Mouse (Mus musculus): ENCODE results near the gene Slc22a14.
A peak's percentile ranks its signal among the peaks of the same experiment; 100 is the strongest.

Slc22a14 gene

DNA sequence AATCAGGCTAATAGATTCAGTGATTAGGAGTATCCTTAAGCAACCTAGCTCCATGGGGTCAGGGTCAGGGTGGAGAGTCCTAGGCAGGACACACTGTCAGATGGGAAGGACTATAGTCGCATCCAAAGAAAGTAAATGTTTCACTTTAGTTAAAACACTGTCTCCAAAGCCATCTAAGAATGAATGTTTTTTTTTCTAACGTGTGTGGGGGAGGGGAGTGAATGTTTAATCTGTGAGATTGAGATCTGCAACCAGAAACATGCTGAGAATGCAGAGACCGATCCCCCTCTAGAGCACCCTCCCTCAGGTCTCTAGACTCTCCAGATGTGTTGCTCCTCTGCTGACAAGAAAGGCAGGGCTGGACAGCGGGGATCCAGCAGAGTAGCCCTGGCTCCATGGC is 158.2 kb downstream of the Slc22a14 start:
- no peak for DNase-seq (ENCODE audit: low read depth, low spot score)

DNA sequence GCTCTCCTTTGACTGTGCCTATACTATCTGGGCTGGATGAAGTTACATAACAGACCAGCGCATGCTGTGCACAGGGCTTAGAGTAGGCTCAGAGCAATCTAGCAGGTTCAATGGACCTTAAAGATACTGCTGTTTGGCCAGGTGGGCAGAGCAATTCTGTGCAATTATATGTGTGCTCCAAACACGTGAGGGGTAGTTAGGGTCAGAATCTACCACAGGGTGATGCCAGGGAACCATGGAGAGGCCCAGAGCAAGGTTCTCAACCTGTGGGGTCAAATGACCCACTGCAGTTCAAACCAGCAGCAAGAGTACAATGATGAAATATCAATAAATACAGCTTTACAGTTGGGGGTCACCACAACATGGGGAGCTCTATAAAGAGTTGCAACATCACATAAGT is 158.7 kb downstream of the Slc22a14 start:
- DNase-seq (ENCODE audit: low read depth, low spot score): no peak

DNA sequence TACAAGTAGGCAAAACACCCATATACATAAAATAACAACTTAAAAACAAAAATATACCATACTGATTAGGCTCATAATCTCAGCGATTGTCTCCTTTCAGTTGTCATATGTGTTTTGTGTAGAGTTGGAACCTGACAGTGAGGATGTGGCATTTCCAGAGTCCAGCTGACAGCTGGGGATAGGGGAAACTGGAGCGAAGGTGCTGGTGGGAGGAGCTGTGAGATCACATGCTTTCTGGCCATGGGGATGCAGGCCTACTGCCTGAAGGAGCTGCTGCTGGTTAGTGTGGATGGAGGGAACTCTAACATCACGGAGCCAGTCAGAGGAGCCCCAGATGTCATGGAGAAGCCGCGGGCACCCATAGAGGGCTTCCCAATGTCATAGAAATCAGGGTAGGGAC is 159.6 kb downstream of the Slc22a14 start:
- no peak for DNase-seq (ENCODE audit: low read depth, low spot score)

DNA sequence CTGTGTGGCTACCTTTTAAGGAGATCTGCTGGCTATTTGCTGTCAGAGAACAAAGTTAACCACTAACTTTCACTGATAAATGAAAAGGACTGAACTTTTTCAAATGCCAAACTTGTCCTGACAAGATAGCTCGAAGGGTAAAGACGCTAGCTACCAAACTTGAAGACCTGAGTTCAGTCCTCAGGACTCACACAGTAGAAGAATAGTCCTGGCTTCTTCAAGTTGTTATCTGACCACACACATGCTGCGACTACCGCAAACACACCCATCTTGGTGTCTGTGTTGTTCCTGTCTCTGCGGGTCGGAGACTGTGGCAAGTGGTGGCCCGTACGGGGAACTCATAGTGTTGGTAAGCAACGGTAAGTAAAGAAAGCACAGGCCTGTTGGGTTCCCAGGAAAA is 161.7 kb downstream of the Slc22a14 start:
- DNase-seq (ENCODE audit: low read depth, low spot score): no peak

DNA sequence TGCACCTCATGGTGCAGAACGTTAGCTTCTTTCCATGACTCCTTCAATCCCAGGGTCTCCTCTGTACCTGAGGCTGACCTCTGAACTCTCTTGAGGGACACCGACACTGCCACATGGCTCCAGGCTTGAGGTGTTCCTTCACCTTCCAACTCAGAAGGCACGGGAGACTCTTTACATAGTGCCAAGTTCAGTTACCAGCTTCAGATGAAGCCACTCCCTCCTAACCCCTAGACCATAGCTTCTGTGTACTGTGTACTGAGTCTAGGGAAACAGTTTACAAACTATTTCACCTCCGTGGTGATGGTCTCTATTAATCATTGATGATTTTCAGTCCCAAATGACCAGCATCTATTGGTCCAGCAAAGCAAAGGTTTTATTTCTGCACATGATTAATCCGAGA is 163.7 kb downstream of the Slc22a14 start:
- DNase-seq (ENCODE audit: low read depth, low spot score): no peak

DNA sequence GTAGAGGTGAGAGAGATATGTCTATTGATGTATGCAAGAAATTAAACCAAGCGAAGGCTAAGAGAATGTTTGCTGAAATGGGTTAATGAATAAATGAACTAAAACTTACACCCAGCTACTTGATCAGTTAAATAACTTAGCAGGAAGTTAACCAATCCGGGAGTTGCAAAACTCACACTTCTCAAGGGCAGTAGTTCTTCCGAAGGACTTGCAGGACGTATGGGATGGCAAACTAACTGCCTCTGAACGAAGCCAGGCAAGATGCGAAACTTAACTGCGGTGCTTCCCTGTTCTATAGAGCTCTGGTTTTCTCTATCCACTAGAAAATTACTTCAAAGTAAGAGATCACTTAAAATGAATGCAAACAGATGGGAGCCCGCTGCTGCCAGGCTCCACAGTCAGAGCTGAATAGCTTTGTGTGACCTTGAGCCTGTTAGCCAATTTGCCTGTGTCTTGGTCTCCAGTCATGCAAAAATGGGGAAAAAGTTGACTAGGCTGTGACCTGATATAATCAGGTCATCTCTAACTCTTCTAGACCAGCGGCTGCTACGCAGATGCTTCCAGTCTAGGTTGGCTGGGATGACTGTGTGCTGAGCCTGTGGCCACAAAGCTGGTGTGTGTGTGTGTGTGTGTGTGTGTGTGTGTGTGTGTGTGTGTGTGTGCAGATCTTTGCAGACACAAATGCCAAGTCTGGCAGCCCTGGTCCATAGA is 166.0 kb downstream of the Slc22a14 start:
- DNase-seq (ENCODE audit: low read depth, low spot score): no peak

DNA sequence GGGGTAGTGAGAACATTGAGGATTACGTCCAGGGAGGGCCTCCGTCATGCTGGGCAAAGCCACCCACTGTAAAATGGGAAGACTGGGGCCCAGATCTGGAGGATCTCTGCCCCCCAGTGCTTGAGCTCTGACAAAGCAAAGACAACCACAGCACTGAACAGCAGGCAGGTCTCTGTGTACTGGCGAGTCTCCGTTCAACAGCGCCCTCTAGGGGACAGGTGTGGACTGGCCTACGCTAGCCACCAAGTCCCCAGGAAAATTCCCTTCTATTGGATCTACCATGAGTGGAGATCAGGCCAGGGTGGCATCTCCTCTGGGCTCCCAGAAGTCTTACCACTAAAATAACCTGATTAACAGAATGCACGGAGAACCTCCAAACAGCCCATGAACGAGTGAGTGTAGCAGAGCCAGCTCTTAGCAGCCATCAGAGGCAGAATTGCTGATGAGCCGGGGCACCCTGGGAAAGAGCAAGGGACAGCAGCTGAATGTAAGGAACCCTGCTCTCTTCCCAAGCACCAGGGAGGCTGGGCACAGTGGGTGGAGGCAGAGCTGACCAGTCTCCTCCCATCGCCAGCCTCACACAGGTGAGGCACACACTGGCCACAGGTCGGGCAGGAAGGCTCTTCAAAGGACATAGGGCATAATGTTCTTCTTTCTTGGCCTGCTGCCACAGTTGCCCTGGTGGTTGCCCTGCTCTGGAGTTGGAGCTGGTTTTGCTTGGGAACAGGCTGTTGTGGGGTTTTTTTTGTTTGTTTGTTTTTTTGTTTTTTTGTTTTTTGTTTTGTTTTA is 173.0 kb downstream of the Slc22a14 start:
- peak; percentile 26 for DNase-seq (ENCODE audit: low read depth, low spot score)

DNA sequence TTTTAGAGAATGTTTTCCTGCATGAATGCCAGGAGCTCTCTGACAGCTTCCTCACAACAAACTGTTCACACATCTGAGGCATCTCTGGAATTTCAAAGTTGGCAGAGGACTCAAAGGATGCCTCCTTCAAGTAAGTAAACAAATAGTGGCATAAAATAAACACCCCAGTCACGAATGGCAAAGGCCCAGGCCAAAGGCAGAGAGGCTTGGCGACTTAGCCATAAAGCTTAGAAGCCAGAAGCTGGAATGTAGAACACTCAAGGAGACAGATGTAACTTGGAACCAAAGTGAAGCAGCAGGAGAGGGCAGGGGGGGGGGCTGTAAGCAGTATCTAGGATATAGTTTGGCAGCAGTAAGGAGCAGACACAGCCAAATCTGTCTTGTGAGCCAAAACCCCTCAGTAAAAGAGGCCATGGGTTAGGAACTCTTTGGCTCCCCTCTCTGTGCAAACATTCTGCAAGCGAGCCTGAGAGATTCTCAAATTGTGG is 184.1 kb downstream of the Slc22a14 start:
- no peak for DNase-seq (ENCODE audit: low read depth, low spot score)

DNA sequence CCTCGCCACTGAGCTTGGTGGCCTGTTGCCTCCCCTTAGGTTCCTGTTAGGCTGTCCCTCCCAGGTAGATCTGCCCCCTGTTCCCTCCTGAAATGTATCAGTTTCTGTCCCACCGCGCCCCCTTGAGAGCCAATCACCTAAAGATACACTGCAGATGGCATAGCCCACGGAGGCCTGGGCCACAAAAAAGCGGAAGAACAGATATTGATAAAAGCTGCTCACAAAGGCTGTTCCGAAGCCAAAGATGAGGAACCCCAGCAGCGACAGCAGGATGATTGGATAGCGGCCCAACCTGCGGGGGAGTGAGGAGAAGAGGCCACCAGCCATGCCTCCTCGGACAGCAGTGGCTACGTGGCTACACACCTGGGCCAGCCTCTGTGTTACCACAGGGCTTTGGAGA is 186.1 kb downstream of the Slc22a14 start:
- no peak for DNase-seq (ENCODE audit: low read depth, low spot score)

DNA sequence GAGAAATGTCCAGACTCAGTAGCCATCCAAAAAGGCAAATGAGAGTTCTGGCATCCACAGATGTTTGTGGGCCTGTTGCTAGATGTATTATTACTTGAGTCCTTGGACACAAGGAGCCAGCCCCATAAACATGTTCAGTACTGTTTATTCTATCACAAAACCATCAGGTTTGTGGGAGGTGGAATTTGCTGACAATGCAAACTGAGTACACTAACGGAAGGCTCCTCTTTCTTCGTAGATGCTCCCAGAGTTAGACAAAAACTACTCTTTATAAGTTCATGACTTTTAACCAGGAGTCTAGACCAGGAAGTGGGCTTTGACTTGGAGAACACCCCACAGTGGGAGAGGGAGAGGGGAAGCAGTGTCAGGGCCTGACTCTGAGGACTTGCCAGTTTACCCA is 197.7 kb downstream of the Slc22a14 start:
- no peak for DNase-seq (ENCODE audit: low read depth, low spot score)

DNA sequence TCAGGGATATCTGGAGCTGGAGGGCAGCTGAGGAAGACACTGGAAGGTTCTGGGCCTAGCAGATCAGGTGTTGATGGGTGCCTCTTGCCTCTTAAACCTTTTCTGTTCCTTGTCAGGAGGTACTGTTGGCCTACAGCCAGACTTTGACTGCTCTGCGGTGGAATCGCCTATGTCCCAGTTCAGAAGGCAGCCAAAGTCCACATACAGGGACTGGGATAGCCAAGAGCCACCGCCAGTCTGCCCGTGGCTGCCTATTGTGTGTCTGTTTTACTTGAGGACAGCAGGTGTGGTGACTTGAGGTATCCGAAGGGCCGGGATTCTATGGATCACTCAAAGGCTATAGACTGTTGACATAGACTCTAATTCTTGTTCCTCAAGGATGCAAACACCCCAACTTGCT is 199.8 kb downstream of the Slc22a14 start:
- no peak for DNase-seq (ENCODE audit: low read depth, low spot score)

DNA sequence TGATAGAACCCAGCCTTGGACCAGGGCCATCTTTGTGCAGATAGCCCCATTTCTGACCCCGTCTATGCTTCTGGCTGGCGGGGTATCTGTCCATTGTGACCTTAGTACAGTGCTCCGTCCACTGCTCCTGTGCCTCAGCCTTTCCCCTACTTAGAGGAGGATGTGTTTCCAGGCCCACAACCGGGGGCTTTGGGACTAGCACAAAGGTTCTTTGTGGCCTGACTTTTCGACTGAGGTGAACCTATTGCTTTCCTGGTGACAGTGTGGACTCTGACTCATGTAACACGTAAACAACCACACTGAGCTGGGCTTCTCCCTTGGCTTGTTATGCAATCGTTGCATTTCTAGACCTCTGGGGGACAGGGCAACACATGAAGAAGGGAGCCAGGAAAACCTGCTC is 200.6 kb downstream of the Slc22a14 start:
- no peak for DNase-seq (ENCODE audit: low read depth, low spot score)

DNA sequence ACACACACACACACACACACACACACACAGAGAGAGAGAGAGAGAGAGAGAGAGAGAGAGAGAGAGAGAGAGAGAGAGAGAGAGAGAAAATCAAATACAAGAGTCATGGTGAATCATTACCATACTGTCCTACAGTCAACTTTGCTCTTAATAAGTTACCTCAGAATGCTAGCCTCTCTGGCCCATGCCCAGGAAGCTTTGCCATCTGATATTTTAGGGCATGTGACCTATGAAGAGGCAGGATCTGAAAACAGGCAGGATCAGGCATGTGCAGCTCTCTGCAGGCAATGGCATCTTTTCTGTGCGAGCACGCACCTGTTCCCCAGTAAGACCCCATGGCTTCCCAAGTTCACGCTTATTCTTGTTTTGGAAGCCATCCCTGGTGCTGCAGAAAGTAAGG is 204.7 kb downstream of the Slc22a14 start:
- DNase-seq (ENCODE audit: low read depth, low spot score): no peak

DNA sequence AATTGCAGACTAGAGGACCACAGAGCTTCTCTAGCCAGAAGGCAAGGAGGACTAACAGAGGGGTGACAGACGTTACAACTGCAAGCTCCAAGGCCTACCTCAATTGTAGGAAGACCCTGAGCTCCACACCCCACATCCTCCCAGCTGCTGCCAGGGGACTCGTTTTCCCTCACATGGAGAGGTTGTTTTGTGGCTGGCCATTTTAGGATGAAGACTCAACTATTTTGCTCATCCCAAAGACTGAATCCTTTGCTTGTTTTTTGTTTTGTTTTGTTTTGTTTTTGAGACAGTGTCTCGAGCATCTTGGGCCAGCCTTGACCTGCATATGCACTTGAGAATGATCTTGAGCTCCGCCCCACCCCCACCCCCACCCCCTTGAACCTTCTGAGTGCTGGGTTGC is 206.5 kb downstream of the Slc22a14 start, which contains the start of gene Gm47289:
Gene Gm47289 (plus strand): TSS at position 301 of the 400 bp plus-strand sequence.
- no peak for DNase-seq (ENCODE audit: low read depth, low spot score)

DNA sequence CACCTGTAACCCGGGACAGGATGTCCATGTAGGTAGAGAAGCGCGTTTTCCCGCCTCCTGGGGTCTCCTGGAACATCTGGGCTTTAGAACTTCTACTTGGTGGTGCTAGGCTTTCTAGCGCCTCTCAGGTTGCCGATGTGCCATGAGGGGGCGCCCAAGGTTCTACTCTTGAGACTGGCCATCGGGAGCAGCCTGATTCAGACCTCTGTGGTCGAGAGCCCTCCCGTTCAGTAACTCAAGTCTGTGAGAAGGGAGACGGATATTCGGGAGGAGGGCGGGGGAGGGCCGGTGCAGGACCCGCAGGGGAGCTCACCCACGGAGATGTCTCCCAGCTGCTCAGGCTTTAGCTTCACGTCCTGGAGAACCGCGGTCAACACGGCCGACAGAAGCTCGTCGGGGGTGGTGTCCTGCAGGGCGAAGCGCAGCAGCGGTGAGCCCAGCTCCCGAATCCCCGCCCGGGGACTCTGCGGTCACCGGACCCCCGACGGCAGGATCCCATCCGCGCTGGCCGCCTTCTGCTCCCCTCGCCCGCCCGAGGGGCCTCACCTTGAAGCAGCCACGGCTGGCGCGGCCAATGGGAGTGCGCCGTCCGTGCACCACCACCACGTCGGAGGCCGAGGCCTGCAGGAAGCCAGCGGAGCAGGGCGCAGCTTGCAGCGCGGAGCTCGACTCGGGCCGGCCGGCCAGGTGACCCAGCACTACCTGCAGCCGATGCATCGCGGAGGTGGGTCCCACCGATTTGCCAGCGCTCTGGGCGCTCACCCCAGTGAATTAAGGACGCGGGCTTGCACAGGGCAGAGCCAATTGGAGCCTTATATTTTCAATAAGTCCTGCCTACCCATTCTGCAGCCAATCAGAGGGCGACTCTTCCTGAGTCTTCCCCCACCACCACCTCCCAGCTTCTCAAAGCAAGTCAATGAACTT is 208.8 kb downstream of the Slc22a14 start, which contains the start of gene Acaa1b:
Gene Acaa1b (minus strand): TSS at position 816 of the 924 bp plus-strand sequence.
- DNase-seq (ENCODE audit: low read depth, low spot score): peak; percentile 82

DNA sequence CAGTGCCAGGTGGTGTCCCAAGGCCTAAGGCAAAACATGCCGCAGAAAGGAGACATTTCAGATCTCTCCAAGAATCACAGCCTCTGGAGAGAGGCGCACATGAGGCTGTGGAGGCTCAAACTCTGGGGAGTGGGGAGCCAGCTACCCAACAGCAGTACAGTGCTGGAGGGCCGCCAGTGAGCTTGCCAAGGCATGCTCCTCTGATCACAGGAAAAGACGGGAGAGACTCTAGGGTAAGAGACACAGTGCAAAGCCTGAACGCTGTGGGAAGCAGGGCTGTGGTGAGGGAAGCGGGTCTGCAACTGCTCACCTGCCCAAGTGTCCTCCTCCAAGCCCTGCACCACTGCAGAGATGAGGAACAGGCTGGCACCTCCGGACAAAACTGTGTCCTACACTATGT is 209.5 kb downstream of the Slc22a14 start:
- DNase-seq (ENCODE audit: low read depth, low spot score): no peak

DNA sequence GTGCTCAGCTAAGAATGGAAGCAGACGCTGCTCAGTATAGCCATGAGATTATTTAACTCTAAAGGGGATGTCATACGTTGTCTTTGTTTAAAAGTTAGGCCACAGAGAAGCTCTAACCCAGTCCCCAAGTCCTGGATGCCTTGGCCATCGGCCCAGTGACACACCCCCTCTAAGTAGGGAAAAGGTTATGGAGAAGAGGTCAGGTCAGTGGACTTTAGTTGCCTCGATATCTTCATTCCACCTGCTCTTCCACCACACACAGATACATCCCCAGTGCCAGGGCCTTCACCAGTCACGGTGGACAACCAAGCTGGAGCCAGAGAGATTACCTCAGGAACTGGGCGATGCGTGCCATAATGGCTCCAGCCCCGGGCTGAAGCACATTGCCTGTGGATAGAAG is 209.9 kb downstream of the Slc22a14 start:
- DNase-seq (ENCODE audit: low read depth, low spot score): no peak

DNA sequence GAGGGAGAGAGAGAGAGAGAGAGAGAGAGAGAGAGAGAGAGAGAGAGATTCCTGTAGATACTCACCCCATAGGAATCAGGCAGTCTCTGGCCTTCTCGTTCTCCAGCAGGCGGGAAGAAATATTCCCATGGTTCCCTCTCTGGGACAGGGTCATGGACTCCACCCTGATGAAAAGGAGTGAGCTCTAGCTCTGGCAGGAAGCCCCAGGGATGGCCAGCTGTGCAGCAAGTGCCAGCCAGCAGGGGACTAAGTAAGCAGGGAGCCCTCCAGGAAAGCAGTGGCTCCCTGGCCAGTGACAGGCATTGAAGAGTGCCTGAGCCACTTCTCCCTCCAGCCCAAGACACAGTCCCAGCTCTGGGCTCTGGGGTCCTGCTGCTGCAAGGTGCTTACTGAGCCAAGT is 213.6 kb downstream of the Slc22a14 start:
- DNase-seq (ENCODE audit: low read depth, low spot score): no peak

DNA sequence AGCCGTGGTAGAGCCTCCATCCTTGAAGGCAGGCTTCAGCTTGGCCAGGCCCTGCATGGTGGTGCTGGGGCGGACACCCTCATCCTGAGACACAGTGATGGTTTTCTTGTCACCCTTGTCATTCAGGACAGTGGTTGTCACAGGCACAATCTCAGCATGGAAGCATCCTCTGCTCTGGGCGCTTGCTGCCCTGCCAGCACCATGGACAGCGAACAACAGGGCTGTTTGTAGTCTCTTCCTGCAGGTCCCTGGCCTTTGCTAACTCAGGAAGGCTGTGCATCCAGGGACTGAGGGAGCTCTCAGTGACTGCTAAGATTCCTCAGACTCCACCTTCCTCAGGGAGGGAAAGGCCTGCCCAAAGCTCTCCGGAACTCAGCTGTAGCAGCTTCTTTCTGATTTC is 215.8 kb downstream of the Slc22a14 start:
- peak; percentile 82 for DNase-seq (ENCODE audit: low read depth, low spot score)

DNA sequence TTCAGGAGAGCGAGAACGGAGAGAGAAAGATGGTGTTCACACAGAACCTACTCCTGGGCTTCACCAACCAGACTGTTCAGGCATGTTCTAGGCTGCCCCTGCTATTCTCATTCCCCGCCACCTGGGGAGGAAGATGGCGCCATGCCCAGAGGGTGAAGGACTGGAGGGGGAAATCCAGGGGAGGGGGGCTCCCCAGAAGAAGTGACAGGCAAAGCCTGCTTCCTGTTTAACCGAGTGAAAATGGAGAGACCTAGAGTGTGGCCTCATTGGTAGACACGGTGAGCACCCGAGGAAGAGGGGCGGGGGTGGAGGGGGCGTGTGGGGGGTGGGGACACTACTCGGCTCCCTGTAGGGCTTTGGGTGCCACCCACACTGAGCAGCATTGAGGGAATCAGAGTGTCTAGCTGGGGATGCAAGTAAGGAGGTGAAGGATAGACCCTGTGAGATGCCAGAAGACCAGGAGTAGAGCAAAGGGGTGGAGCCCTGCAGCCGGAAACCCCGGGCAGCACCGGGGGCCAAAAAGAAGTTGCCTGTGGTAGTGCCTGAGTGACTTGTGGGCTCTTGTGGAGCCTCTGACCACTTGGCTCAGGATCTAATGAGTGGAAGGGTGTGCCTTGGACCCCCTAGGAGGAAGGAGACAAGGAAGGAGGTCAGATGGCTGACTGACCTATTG is 219.1 kb downstream of the Slc22a14 start:
- DNase-seq (ENCODE audit: low read depth, low spot score): no peak

DNA sequence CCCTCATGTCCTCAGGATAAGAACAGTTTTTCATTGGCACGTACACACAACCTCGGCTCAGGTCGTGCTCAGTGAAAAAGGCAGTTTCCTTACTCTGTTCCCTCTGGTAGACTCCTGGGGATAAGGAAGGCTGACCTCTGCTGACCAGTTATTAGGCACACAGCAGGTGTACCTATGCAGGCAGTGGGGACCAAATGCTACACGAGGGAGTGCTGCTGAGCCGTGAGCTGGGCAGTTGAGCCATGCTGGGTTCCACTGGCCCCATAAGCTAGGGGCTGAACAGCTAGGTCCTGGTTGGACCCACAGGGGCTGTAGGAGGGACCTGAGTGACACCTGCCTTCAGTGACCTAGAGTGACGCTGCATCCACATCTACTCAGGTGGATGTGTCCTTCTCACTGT is 219.7 kb downstream of the Slc22a14 start:
- DNase-seq (ENCODE audit: low read depth, low spot score): no peak
